Mouse (Mus musculus) forebrain, embryonic 14.5 days (tissue): ENCODE measurements at regions not wholly inside any gene's neighbourhood (a gene's known extent, or its start where the extent isn't known, plus 50 kb on each side); places are given as distances from the start of the nearest gene placed in this dataset.
A peak's percentile ranks its signal among the peaks of the same experiment; 100 is the strongest.
"Not testable (repeated sequence)": the region's sequence is repeated elsewhere in the genome, so short reads cannot be mapped to it uniquely, and the experiment has no call there.

Source experiments
- ATAC-seq: fragments of 200-750 bp; cut with Nextera tagmentation; 2 replicates; pipeline ENCODE4 v1.8.0; 2017; ENCODE audit warnings: mild to moderate bottlenecking, moderate library complexity
- DNase-seq: peaks from one replicate; pipeline ENCODE4 v3.0.0-alpha.2; 2015; ENCODE audit warnings: low spot score
- H3K27ac ChIP-seq: fragments of 300-500 bp; sonication (generic); 2 replicates; pipeline ENCODE4 v1.5.1; 2014; ENCODE audit warnings: low read depth, mild to moderate bottlenecking, control low read depth, low read length, moderate library complexity
- H3K27me3 ChIP-seq: fragments of 300-500 bp; sonication (generic); replicated peaks from 2 replicates; pipeline ENCODE4 v1.6.1; 2014; ENCODE audit warnings: low read length, control low read depth, mixed read lengths; ENCODE audit not compliant: control insufficient read depth, insufficient read depth
- H3K36me3 ChIP-seq: fragments of 300-500 bp; sonication (generic); 2 replicates; pipeline ENCODE4 v1.6.1; 2014; ENCODE audit warnings: low read length, control low read depth; ENCODE audit not compliant: control insufficient read depth, insufficient read depth
- H3K4me1 ChIP-seq: fragments of 300-500 bp; sonication (generic); 2 replicates; pipeline ENCODE4 v1.6.1; 2014; ENCODE audit warnings: antibody characterized with exemption, low read length, control low read depth; ENCODE audit not compliant: control insufficient read depth, insufficient read depth
- H3K4me2 ChIP-seq: fragments of 300-500 bp; sonication (generic); 2 replicates; pipeline ENCODE4 v1.6.1; 2014; ENCODE audit warnings: mild to moderate bottlenecking, control low read depth, low read length
- H3K4me3 ChIP-seq: fragments of 300-500 bp; sonication (generic); 2 replicates; pipeline ENCODE4 v1.5.1; 2014; ENCODE audit warnings: low read depth, low read length, control low read depth
- H3K9ac ChIP-seq: fragments of 300-500 bp; sonication (generic); 2 replicates; pipeline ENCODE4 v1.6.1; 2014; ENCODE audit warnings: mild to moderate bottlenecking, low read length, control low read depth, moderate library complexity
- H3K9me3 ChIP-seq: fragments of 300-500 bp; sonication (generic); replicated peaks from 2 replicates; pipeline ENCODE4 v1.6.1; 2016; ENCODE audit warnings: low read length, control low read depth, mixed read lengths; ENCODE audit not compliant: control insufficient read depth
- WGBS: fragments of 180-500 bp; shearing (Covaris S2); extraction: QIAGEN DNeasy Blood & Tissue Kit; methylation state at CpG from one replicate; pipeline ENCODE4 v1.1.7; 2014; 5-methylcytosine and 5-hydroxymethylcytosine counted together

GRCm38 (mm10) chr10:27761402-27761801 lies 141.8 kb upstream of the Lama2 start:
- peak; percentile 64 for DNase-seq
- H3K4me3 ChIP-seq, result no peak overlapping the region
- 3% methylated on average over 3 of the region's 3 CpGs for WGBS
- no peaks in the 10 kb centered on the region for H3K4me1 ChIP-seq
- no peak overlapping the region for H3K4me2 ChIP-seq
- no peak for ATAC-seq
- H3K9me3 ChIP-seq, result no peaks in the 10 kb centered on the region
- H3K36me3 ChIP-seq, result no peaks in the 10 kb centered on the region
- no peak overlapping the region for H3K27ac ChIP-seq
- H3K9ac ChIP-seq, result no peak overlapping the region
- no peaks in the 10 kb centered on the region for H3K27me3 ChIP-seq

- H3K9me3 ChIP-seq, result no peaks in the 10 kb centered on the region
- no peaks in the 10 kb centered on the region for H3K27me3 ChIP-seq
- H3K4me3 ChIP-seq, result no peak overlapping the region
- H3K9ac ChIP-seq, result no peak overlapping the region
- ATAC-seq, result no peak
- H3K27ac ChIP-seq, result no peak overlapping the region
- no peaks in the 10 kb centered on the region for H3K36me3 ChIP-seq
- no peak overlapping the region for H3K4me2 ChIP-seq
- peak; percentile 21 for DNase-seq
- no peaks in the 10 kb centered on the region for H3K4me1 ChIP-seq
- WGBS, result 10% methylated on average over 1 of the region's 1 CpGs
These were observed 182.8 kb upstream of the Lama2 start for GRCm38 (mm10) chr10:27802368-27802767.

- DNase-seq, result no peak
- Histone ChIP-seq H3K27me3 (no peaks in the 10 kb centered on the region), H3K4me1 (no peaks in the 10 kb centered on the region), H3K4me3 (no peak overlapping the region), H3K9me3 (no peaks in the 10 kb centered on the region), H3K9ac (no peak overlapping the region), H3K4me2 (no peak overlapping the region), H3K27ac (no peak overlapping the region), H3K36me3 (no peaks in the 10 kb centered on the region)
- ATAC-seq, result no peak
- WGBS, result 63% methylated on average over 2 of the region's 2 CpGs
These were observed 190.0 kb upstream of the Lama2 start for GRCm38 (mm10) chr10:27809539-27809938.

GRCm38 (mm10) chr10:27825671-27826070 lies 206.1 kb upstream of the Lama2 start:
- 95% methylated on average over 8 of the region's 9 CpGs for WGBS
- ATAC-seq, H3K4me3 ChIP-seq, H3K27ac ChIP-seq, DNase-seq, H3K9me3 ChIP-seq, H3K4me1 ChIP-seq, H3K36me3 ChIP-seq, H3K4me2 ChIP-seq, H3K9ac ChIP-seq, H3K27me3 ChIP-seq: not testable (repeated sequence)

GRCm38 (mm10) chr10:27828346-27828745 lies 208.8 kb upstream of the Lama2 start:
- Histone ChIP-seq H3K27me3 (no peaks in the 10 kb centered on the region), H3K4me1 (no peaks in the 10 kb centered on the region), H3K4me2 (no peak overlapping the region), H3K9ac (no peak overlapping the region), H3K9me3 (no peaks in the 10 kb centered on the region), H3K4me3 (no peak overlapping the region), H3K27ac (no peak overlapping the region), H3K36me3 (no peaks in the 10 kb centered on the region)
- DNase-seq, result no peak
- ATAC-seq, result no peak
- WGBS, result 86% methylated on average over 1 of the region's 1 CpGs

GRCm38 (mm10) chr10:27838666-27839065 lies 219.1 kb upstream of the Lama2 start:
- no peaks in the 10 kb centered on the region for H3K27me3 ChIP-seq
- H3K9me3 ChIP-seq, result no peaks in the 10 kb centered on the region
- DNase-seq, result no peak
- no peaks in the 10 kb centered on the region for H3K4me1 ChIP-seq
- no peak overlapping the region for H3K9ac ChIP-seq
- H3K4me2 ChIP-seq, result no peak overlapping the region
- ATAC-seq, result no peak
- WGBS, result 89% methylated on average over 1 of the region's 1 CpGs
- no peaks in the 10 kb centered on the region for H3K36me3 ChIP-seq
- H3K27ac ChIP-seq, result no peak overlapping the region
- no peak overlapping the region for H3K4me3 ChIP-seq

GRCm38 (mm10) chr10:27841042-27841709 lies 221.6 kb upstream of the Lama2 start:
- no peak for DNase-seq
- ATAC-seq, result no peak
- Histone ChIP-seq H3K4me1 (no peaks in the 10 kb centered on the region), H3K9me3 (no peaks in the 10 kb centered on the region), H3K27ac (no peak overlapping the region), H3K27me3 (no peaks in the 10 kb centered on the region), H3K9ac (no peak overlapping the region), H3K36me3 (no peaks in the 10 kb centered on the region), H3K4me2 (no peak overlapping the region), H3K4me3 (no peak overlapping the region)
- 84% methylated on average over 5 of the region's 5 CpGs for WGBS

- ATAC-seq, result no peak
- Histone ChIP-seq H3K36me3 (no peaks in the 10 kb centered on the region), H3K9ac (no peak overlapping the region), H3K27me3 (no peaks in the 10 kb centered on the region), H3K4me2 (no peak overlapping the region), H3K27ac (no peak overlapping the region), H3K4me1 (no peaks in the 10 kb centered on the region), H3K4me3 (no peak overlapping the region), H3K9me3 (no peaks in the 10 kb centered on the region)
- WGBS, result 69% methylated on average over 2 of the region's 2 CpGs
- DNase-seq, result peak; percentile 20
These were observed 223.5 kb upstream of the Lama2 start for GRCm38 (mm10) chr10:27843010-27843409.

GRCm38 (mm10) chr10:27863625-27864024 lies 211.0 kb upstream of the Ptprk start:
- Histone ChIP-seq H3K36me3 (no peaks in the 10 kb centered on the region), H3K9ac (no peak overlapping the region), H3K9me3 (no peaks in the 10 kb centered on the region), H3K4me3 (no peak overlapping the region), H3K4me2 (no peak overlapping the region), H3K27ac (no peak overlapping the region), H3K4me1 (no peaks in the 10 kb centered on the region), H3K27me3 (no peaks in the 10 kb centered on the region)
- no peak for ATAC-seq
- no peak for DNase-seq
- WGBS, result 78% methylated on average over 2 of the region's 2 CpGs
